Mouse (Mus musculus) spleen, postnatal 10 days (tissue): ENCODE results near the gene Rnf225.
"Not testable (repeated sequence)": the region's sequence is repeated elsewhere in the genome, so short reads cannot be mapped to it uniquely, and the experiment has no call there.

Source experiments
- DNase-seq, 2 experiments: peaks; one replicate each; pipeline ENCODE4 v3.0.0; 2021 to 2022; ENCODE audit warnings: low spot score in 2 of 2

The Rnf225 gene

GRCm38 (mm10) chr7:12927191-12927680, at the start of gene Rnf225:
TSS of gene Rnf225 (plus strand) at chr7:12927416.
- peak in 1 of 2 experiments; percentile 18 for DNase-seq

DNA sequence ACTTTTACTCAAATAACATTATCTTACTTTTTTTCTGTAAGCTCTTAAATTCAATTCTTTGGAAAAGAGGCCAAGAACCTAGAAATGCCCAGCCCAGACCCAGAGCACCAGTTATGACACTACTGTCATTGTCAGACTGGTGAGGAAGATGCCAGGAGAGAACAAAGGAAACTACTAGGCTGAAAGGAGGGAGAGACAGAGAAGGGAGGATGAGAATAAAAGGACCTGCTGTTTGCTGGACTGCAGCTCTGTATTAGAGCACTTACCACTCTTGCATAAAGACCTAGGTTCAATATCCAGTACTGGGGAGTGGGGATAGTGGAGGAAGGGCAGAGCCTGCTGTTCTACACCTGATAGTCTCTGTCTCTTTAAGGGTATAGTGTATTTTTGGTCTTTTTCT, 47.2 kb upstream of the Rnf225 start:
- no peak for DNase-seq

DNA sequence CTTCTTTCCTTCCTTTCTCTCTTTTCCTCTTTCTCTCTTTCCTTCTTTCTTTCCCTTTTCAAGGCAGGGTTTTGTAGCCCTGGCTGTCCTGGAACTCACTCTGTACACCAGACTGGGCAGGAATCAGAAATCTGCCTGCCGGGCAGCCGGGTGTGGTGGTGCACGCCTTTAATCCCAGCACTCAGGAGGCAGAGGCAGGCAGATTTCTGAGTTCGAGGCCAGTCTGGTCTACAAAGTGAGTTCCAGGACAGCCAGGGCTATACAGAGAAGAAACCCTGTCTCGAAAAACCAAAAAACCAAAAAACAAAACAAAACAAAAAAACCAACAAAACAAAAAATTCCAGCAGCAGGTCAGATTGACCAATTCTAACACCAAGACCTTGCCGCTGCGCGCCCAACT, 46.7 kb upstream of the Rnf225 start:
- not testable (repeated sequence) for DNase-seq

DNA sequence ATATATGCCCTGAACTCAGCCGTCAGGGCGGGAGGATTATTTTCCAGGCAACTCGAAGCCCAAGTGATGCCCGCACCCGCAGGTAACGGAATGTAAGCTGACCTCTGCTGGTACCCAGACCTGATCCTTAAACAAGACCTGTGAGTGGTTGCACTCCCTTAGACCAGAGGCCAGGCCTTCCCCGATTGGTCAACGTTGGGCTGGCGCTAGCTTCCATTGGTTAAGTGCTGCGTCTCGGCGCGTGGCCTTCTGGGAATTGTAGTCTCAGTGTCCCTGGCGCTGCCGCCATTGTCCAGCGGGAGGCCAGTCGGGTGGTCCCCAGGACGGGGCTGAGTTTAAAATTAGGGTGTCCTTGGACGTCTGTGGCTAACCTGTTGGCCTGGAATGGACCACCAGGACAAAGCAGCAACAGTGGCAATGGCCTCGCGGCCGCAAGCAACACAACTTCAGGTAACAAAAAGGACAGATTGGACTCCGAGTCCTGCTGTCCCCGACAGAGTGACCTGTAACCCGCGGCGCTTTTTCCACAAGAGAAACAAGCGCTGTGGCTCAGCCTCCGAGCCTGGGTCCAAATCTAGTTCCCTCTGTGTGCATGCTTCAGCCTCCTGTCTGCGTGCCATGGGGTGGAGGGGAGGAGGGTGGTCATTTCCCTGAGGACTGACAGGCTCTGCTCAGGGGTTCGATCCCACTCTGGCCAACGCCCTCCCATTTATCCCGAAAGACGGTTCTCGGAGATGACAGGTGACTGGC, 46.1 kb upstream of the Rnf225 start, which contains the start of gene Zfp128:
Zfp128 (plus strand) TSS at position 267 of the 750 bp plus-strand sequence.
- DNase-seq: peak; percentile 84 to 94

- DNase-seq: no peak
Observed at GRCm38 (mm10) chr7:12886563-12887266, 40.5 kb upstream of the Rnf225 start.

DNA sequence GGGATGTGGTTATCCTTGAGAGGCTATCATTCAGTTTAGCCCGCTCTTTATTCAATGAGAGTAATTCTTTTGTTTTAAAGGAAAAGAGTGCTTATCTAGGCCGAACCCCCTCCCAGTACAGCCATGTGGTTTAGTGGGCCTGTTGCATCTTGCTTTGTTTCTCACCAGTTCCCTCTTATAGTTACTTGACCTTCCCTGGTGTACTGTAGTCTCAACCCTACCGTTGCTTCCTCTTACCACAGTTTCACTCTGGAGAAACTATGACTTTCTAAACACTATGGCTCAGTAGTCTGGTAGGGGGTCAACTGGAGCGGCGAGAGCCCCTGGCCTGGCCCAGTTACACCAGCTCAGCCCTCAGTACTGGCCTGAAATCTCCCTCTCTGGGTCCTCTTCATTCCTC, 39.6 kb upstream of the Rnf225 start:
- DNase-seq: no peak

DNA sequence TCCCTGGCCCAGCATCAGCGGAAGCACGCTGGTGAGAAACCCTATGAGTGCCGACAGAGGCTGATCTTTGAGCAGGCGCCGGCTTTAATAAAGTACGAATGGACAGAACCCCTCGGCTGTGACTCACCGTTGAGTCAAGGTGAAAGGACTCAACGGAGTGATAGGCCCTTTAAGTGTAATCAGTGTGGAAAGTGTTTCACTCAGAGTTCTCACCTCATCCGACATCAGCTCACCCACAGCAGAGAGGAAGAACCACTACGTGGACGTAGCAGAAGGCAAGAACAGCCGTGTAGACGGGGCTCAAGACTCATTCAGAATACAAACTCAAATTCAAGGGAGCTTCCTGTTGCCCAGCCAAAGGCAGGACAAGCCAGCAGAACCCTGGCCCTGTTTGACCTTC, 36.3 kb upstream of the Rnf225 start:
- DNase-seq: no peak

DNA sequence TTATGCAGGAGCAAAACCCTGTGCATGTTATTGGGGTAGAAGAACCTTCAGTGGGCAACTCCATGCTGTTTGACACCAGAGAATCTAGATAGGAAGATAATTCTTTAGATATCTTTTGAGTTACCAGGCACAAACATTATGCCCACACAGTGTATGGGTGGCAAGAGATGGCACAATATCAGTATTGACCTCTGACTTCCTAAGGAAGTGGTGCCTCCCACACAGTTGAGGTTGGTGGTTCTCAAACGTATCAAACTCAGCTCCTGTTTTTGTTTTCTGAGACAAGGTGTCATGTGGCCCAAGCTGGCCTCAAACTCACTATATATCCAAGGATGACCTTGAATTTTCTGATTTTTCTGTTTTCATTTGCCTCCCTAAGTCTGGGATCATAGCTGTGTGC, 35.9 kb upstream of the Rnf225 start:
- DNase-seq: no peak

DNA sequence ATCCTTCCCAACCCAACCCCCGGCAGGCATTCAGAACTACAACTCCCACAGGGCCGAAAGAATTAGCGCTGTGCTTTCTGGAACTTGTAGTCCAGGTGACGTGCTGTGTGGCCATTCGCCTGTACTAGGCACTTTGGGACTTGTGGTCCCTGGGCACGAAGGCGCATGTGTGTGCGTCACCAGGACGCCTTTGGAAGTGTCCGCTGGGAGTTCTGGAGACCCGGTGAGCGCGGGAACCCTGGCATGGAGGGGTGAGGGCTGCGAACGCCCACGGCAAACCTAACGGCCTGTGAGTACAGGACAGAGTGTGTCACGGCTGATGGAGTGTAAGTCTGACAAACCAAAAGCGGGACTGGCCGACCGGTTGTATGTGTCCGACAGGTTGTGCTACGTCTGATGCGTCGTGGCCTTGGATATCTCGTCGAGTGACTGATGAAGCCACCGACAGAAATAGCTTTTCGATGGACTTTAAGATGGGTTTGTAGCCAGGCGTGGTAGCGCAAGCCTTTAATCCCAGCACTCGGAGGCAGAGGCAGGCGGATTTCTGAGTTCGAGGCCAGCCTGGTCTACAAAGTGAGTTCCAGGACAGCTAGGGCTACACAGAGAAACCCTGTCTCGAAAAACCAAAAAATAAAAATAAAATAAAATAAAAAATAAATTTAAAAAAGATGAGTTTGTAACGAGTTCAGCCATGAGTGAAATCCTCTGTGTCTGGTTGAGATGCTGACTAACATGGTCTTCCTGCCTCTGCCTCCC, 29.4 kb upstream of the Rnf225 start, which contains the start of gene Zscan22:
Zscan22 (plus strand) TSS at position 161 of the 756 bp plus-strand sequence.
- peak; percentile 67 to 85 for DNase-seq

DNA sequence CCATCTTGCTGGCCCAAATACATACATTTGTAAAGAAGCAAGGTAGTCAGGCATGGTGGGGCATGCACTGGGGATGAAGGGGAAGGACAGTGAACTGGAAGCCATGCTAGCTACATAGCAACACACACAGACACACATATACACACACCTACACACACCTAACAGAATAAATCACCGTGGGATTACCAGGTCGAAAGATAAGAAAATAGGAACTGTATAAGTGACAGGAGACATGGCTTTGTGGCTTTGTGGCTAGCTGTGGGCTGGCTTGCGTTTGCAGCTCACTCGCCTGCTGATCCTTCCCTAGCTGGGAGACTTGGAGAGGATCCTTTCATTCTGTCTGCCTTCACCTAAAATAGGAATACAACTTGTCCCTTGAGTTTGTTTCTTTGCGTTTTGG, 25.7 kb upstream of the Rnf225 start:
- DNase-seq: no peak

DNA sequence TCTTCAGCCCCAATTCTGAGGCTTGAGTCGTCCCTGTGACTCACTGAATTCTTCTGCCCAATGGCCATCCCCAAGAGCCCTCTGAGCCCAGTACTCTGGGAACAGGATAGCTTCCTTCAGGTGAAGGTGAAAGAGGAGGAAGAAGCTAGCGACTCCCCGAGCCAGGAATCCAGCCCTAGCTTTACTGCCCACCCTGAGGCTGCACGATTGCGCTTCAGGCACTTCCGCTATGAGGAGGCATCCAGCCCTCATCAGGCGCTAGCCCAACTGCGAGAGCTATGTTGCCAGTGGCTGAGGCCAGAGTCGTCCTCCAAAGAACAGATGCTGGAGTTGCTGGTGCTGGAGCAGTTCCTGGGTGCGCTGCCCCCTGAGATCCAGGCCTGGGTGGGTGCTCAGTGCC, 23.6 kb upstream of the Rnf225 start:
- DNase-seq: peak in 1 of 2 experiments; percentile 31

DNA sequence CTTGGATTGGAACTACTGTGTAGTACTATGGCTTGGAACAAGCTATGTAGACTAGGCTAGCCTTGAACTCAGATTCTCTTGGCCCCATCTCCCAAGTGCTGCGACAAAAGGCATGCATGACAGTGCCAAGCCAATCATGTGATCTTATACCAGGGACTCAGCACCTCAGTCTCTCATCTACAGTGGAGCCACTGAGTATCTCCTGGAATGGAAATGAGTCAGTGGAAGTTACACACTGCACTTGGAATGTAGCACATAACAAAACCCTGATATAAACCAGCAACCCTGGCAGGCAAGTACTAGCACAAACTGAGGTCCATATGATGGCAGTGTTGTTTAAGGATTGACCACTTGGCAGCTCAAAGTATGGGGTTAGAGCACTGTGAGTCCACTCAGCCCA, 22.1 kb upstream of the Rnf225 start:
- no peak for DNase-seq

DNA sequence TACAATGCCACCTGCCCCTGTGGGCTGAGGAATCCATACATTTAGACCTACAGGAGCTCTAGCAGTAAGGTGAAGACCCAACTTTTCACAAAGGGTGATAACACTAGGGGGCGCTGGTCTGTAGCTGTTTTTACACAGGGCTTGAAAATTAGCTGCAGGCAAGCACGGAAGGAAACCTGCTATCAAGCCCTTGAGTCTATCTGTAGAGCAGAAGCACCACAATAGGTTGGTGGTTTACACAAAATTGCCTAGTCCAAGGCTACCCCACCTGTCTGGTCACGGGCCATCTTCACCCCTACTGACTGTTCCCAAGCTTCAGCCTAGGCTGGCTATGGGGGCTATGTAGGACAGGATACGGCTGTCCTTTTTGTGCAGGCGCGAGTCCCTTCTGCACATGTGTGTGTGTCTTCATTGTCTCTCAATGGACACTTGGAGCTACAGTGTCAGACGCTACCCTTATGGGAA, 17.7 kb upstream of the Rnf225 start:
- DNase-seq: peak; percentile 86 to 93

- peak; percentile 58 to 61 for DNase-seq
Observed at GRCm38 (mm10) chr7:12910181-12910668, 17.0 kb upstream of the Rnf225 start.

GRCm38 (mm10) chr7:12913556-12913955, 13.7 kb upstream of the Rnf225 start:
- DNase-seq: no peak

DNA sequence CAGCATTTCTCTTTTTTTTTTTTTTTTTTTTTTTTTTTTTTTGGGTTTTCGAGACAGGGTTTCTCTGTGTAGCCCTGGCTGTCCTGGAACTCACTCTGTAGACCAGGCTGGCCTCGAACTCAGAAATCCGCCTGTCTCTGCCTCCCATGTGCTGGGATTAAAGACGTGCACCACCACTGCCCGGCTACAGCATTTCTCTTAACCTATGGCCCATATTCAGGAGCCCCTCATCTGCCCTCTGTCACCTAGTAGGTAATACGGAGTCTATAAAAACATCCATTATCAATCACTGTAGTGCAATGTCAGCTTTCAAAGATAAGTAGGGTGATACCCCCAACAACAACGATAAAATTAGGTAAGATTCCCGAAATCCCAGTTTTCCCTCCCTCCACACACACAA, 6.7 kb upstream of the Rnf225 start:
- not testable (repeated sequence) for DNase-seq

GRCm38 (mm10) chr7:12921318-12921704, 5.9 kb upstream of the Rnf225 start:
- no peak for DNase-seq

DNA sequence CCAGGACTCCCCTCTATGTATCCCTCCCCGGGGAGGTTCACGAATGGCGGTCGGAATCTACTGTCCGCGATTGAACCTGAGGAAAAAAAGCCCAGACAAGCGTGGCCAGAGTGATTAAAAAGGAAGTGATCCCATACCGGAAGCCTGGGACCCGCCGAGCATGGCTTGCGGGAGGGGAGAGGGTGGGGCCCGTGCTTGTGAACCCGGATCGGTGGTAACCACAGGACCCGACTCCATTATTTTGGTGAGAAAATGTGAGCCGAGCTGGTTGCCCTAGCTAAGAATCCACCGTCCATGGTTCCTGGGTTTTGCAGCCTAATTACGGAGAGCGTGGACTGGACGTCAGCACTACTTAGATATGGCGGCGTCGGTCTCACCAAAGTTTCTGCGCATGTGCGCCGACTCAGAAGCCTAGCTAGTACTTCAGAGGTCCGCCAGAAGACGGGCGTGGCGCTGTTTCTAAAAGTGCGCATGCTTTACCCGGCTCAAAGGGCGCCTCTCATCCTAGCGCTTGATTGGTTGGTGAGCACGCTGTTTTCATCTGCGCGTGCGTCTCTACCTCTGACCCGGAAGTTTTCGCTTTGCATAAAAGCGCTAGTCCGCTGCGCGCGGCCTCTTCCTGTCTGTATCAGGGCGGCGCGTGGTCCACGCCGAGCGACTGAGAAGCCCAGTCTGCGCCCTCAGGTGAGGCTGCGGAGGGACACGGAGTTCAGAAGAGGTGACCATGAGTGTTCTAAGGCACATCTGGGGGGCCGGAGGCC, 5.3 kb upstream of the Rnf225 start, which contains the start of gene Rps5:
Rps5 (plus strand) TSS at position 586 of the 761 bp plus-strand sequence.
- peak; percentile 94 to 98 for DNase-seq

- peak in 1 of 2 experiments; percentile 16 for DNase-seq
Observed at GRCm38 (mm10) chr7:12922729-12923128, 4.5 kb upstream of the Rnf225 start.

DNA sequence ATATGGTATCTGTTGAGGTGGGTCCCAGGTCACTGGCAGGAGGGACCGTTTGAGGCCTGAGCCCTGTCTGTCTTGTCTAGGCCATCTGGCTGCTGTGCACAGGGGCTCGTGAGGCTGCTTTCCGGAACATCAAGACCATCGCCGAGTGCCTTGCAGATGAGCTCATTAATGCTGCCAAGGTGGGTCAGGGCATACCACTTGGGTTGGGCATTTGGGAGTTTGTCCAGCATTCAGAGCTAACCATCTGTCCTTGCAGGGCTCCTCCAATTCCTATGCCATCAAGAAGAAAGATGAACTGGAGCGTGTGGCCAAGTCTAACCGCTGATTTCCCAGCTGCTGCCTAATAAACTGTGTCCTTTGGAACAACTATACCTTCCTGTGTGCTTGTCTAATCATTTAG, 900 bp upstream of the Rnf225 start:
- DNase-seq: no peak
